Mouse (Mus musculus) mature B cell (primary cell): ENCODE results near the gene Mcf2l.

Experiments
- in situ Hi-C: fragments of 300-500 bp; cut with MboI; formaldehyde crosslinking; loops from 2 replicates; pipeline ENCODE4 v1.14.3; 2019

The Mcf2l gene

DNA sequence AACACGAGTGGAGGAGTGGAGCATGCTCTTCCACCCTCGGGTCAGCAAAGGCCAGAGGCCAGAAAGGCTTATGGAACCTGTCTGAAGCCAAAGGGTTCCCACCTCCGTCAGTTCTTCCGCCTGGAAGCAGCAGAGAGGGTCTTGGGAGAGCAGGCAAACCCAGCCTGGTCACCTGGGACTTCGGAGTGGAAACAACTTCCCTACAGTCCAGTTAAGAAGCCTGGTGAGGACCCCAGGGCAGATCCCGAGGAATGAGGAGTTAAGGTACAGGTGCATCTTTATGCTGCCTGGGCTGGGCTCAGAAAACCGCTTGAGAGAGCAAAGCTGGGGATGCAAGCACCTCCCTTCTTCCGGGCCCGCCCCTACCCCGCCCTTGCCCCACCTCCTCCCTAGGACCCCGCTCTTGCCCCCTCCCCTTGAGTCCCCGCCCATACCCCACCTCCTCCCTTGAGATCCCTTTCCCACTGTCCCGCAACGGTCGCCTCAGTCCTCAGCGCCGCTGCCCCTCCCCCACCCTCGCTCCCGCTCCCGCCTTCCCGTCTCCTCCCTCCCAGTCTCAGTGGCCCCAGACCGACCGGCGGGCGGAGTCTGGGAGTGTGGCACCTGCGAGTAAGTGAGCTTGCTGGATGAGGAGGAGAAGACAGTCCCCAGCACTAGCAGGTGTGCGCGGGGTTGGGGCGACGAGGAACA is at the start of gene Mcf2l:
Mcf2l (plus strand) TSS at position 450 of the 690 bp plus-strand sequence.
- in situ Hi-C loops = no loop called here

- in situ Hi-C loops = no loop called here
Observed at GRCm38 (mm10) chr8:12824562-12824961, 49.0 kb upstream of the Mcf2l start.

- in situ Hi-C loops = no loop called here
Observed at GRCm38 (mm10) chr8:12825236-12825635, 48.4 kb upstream of the Mcf2l start.

GRCm38 (mm10) chr8:12825686-12826237 is 47.8 kb upstream of the Mcf2l start:
- in situ Hi-C loops = no loop called here

- in situ Hi-C loops = no loop called here
Observed at GRCm38 (mm10) chr8:12827124-12827523, 46.5 kb upstream of the Mcf2l start.

DNA sequence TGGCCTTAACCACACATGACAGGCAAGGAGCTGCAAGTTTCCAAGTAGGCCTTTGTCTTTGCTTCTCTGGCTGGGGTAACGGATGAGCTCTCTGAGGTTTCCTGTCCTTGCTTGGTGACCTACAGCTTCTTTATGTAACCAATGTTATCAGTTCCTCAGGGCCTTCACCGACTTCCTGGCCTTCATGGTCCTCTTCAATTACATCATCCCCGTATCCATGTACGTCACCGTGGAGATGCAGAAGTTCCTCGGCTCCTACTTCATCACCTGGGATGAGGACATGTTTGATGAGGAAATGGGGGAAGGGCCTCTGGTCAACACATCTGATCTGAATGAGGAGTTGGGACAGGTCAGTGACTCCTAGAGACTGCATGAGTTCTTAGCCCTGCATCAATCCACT is 45.3 kb upstream of the Mcf2l start:
- in situ Hi-C loops = no loop called here

DNA sequence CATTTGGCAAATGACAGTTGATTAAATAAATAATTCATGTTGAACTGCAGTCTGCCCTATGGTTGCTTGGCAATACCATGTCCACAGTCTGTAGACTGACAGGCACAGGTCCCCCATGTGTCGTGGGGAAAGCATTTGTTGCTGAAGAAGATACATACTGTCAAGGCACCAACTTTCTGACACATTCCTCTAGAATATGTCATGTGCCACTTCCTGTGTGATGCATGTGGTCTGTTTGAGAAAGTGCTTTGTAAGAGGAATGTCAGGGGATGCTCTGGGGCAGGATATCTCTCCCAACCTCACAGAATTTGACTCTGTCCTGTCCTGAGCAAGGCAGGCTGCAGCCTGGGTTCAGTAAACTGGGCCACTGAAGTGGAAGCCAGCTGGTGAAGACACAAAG is 44.2 kb upstream of the Mcf2l start:
- in situ Hi-C loops = no loop called here

DNA sequence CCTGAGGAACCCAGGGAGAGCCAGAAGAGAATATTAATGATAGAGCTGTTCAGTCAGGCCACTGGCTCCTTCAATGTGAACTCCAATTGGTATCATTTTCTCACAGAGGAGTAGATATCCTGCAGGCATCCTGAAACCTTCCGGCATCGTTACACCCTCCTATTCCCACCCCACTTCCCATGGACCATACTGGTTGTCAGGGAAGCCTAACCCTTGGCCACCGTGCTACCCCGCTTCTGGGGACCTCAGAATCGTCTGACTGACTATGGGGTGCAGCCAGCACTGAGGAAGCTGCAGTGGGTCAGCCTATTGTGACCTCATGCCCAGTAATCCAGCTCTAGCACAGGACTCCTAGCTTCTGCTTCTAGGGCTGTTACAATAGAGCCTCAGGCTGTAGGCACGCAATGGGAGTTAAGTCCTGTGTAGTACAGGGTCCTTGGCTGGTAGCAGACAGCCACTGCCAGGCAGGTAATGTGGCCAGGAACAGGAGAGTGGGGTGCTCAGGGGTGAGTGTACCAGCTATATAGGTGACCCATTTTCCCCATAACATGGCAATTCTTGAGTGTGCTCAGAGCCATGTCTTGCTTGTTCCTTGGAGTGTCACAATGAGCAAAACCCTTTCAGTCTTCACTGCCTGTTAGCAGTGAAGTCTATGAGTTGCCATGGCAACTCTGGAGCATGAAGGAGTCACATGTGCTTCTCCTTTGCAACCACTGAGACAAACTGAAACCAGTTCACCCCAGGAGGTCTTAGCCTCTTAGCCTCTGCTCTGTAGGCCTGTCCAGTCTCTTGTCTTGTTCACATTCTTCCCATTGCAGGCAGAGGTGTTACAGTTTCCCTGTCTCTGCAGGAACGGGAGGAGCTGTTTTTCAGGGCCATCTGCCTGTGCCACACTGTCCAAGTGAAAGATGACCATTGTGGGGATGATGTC is 41.7 kb upstream of the Mcf2l start:
- in situ Hi-C loops = no loop called here

- in situ Hi-C loops = no loop called here
Observed at GRCm38 (mm10) chr8:12833616-12834015, 40.0 kb upstream of the Mcf2l start.

- in situ Hi-C loops = no loop called here
Observed at GRCm38 (mm10) chr8:12840834-12841233, 32.8 kb upstream of the Mcf2l start.

DNA sequence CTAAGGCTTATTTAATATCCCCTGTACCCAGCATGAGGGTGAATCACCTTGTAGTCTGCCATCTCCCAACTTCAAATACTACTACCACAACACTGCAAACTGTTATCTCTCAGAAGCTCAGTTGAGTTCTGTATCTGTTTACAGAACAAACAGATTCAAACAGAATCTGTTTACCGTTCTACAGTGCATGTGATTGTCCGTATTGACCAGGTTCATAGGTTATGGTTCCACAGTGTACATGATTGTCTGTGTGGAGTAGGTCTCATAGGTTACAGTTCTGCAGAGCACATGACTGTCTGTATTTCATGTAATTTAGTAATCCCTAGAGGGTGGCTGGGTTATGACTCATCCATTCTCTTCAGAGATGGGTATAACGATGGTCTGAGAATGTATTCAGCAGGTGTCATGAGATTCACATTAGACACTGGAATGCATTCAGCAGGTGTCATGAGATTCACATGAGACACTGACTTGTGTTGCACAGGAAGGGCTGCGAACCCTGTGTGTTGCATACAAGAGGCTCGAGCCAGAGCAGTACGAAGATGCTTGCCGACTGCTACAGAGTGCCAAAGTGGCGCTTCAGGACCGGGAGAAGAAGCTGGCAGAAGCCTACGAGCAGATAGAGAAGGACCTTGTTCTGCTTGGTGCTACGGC is 31.1 kb upstream of the Mcf2l start:
- in situ Hi-C loops = no loop called here

GRCm38 (mm10) chr8:12844347-12844950 is 29.2 kb upstream of the Mcf2l start:
- in situ Hi-C loops = no loop called here

DNA sequence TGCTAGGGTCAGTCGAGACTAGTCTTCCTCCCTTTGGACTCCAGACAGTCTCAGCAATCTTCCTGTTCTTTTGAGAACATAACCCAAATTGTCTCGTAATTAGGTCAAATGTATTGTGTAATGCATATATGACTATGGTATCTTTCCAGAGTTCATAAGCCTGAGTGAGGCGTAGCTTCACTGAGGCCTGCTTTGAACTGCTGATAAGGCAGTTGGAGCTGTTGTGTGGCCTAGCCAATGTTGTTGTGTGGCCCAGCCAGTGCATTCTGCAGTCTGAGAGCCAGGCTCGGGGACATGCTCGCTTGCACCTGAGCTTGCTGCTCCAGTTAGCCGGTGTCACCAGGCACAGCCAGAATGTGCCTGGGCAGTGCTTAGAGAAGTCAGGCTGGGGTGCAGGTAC is 27.2 kb upstream of the Mcf2l start:
- in situ Hi-C loops = no loop called here

GRCm38 (mm10) chr8:12851241-12851640 is 22.4 kb upstream of the Mcf2l start:
- in situ Hi-C loops = no loop called here

GRCm38 (mm10) chr8:12856038-12856437 is 17.6 kb upstream of the Mcf2l start:
- in situ Hi-C loops = no loop called here

DNA sequence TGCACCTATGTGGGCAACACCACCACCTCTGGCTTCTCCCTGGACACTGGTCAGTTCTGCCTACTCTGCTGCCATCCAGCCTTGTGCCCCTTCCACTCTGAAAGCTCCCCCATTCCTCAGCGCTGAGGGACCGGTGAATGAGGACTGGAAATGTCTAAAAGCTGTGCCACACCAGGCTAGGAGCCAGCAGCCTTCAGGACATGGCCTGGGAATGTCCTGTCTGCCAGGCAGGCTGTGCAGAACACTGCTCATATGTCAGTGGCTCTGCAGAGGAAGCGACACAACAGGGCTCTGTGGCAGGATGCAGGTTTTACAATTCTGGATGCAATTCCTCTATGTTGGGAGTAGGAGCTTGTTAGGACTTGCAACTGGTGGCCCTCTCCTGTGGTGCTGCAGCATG is 10.5 kb upstream of the Mcf2l start:
- in situ Hi-C loops = no loop called here

DNA sequence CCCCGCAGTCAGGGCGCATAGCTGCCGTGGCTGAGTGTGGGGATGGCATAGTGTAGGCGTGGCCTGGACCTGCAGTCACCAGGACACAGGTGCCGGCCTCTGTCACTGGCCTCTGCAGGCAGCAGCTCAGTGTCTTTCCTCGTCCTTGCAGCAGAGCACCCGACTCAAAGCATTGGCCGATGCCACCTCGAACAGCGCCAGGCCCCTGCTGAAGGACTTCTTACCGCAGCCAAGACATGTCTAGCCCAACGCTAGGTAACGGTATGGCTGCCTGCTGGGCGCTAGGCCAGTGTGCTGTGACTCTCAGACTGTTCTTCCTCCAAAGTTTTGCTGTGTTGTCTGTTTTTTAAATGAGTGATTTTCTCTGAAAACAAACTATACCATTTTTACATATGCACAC is 10.0 kb upstream of the Mcf2l start:
- in situ Hi-C loops = no loop called here

DNA sequence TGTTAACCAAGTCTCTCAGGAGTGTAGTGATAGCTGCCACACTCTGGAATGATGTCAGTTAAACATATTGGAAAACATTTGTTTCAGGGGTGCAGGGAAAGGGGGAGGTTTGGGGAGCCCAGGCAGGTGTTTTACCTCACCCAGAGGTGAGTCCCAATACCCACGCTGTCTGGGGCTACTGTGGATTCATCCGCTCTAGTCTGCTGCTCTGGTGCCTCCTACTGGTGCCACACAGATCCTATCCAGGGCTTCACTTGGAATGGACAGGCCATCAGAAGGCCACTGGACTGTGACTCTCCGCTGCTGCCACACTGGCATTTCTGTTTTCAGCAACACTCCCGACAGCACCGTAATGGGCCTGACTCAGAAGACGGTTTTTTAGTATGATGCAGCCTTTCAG is 7.8 kb upstream of the Mcf2l start:
- in situ Hi-C loops = no loop called here

DNA sequence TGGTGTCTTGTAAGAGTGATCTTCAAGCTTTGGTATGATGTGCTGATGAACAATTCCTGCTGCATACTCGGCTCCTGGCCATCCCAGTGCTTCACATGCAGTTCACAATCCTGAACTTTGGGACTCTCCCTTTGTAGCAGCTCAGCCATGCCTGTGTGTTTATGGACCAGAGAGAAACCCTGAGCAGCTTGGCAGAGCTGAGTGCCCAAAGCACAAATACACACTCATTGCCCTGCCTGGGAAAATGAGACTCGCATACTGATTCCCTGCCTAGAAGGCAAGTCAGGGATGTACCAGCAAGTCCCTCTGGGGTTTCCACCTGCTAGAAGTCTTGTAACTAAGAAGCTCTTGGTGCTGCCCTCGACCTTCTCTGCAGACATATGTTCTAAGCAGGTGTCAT is 3.9 kb upstream of the Mcf2l start:
- in situ Hi-C loops = no loop called here

- in situ Hi-C loops = no loop called here
Observed at GRCm38 (mm10) chr8:12870656-12871055, 3.0 kb upstream of the Mcf2l start.

DNA sequence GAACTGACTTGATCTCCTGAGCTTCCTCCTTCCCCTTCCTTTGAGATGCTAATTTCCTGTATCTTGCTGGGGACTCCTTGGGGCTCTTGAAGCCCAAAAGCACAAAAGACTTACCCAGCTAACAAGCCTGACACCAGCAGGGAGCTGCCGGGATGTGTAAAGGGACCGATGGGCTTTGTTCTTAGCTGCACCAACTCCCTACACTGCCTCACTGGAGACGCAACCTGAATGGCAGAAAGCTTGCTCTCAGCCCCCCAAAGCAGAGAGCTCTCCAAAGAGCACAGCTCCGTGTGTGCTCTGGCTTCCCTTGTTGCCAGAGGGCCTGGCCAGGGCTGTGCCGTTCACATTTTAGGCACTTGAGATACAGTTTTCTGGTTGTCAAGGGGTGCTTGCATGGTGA is 2.1 kb upstream of the Mcf2l start:
- in situ Hi-C loops = no loop called here

DNA sequence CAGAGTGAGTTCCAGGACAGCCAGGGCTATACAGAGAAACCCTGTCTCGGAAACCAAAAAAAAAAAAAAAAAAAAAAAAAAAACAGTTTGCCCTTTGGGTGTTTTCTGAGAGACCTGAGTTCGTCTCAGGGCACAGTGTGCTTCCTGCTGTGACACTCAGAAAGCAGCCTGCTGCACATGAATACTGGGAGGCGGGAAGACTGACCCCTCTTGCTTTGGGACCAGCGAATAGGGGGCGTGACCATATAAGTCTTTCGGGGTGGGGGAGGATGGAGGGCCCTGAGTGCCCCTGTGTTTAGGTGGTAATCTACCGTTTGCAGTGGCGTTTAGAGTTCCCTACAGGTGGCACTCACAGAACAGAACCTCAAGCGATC is 636 bp upstream of the Mcf2l start:
- in situ Hi-C loops = no loop called here
